Mouse (Mus musculus): Measurements from ENCODE around the gene Ppp2ca.

DNA sequence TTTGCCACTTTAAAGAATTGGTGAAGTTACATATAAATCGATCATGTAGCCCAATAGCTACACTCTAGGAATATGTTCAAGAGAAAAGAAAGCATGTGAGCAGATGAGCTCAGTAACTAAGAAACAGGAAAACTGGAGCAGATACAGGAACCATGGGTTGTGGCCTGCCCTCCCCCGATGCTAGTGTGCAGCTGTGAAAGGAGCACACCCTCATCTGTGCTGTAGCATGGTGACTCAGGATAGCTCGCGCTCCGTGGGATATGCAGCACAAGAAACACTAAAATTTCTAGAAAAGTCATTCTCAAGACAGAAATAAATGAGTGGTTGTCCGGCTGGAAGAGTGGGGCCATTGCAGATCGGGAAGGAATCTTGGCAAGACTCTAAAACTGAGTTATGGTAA lies 18.7 kb downstream of the Ppp2ca start:
- TF ChIP-seq EP300 (IDR thresholded peaks at IDR 0.05; ENCODE audit: insufficient read depth, low read depth, low read length) (no peak), CTCF (IDR thresholded peaks at IDR 0.05; ENCODE audit: low read depth, low read length) (no peak), POLR2A (IDR thresholded peaks at IDR 0.05; ENCODE audit: insufficient read depth, low read length) (no peak)

Measured in ES-Bruce4 (cell line).